Mouse (Mus musculus) heart, embryonic 13.5 days (tissue): ENCODE results near the gene Tef. TPM values are rescaled to one million over a fixed set of nuclear protein-coding genes. Genes with fewer than 3 reads are reported as not detected.
A peak's percentile ranks its signal among the peaks of the same experiment; 100 is the strongest.

Source experiments
- ATAC-seq: fragments of 200-750 bp; cut with Nextera tagmentation; 2 replicates; pipeline ENCODE4 v1.8.0; 2017; ENCODE audit warnings: moderate TSS enrichment; ENCODE audit not compliant: insufficient number of reproducible peaks, low FRiP score, low TSS enrichment; ENCODE audit errors: extremely low read depth
- H3K27ac ChIP-seq: fragments of 300-500 bp; sonication (generic); replicated peaks from 2 replicates; pipeline ENCODE4 v1.5.1; 2015; ENCODE audit warnings: moderate library complexity, mild to moderate bottlenecking, inconsistent platforms
- H3K27me3 ChIP-seq: fragments of 300-500 bp; sonication (generic); replicated peaks from 2 replicates; pipeline ENCODE4 v1.6.1; 2015; ENCODE audit warnings: mild to moderate bottlenecking, inconsistent platforms
- H3K36me3 ChIP-seq: fragments of 300-500 bp; sonication (generic); 2 replicates; pipeline ENCODE4 v1.6.1; 2015; ENCODE audit warnings: mild to moderate bottlenecking, inconsistent platforms
- H3K4me1 ChIP-seq: fragments of 300-500 bp; sonication (generic); 2 replicates; pipeline ENCODE4 v1.6.1; 2015; ENCODE audit warnings: inconsistent platforms
- H3K4me2 ChIP-seq: fragments of 300-500 bp; sonication (generic); 2 replicates; pipeline ENCODE4 v1.6.1; 2015; ENCODE audit warnings: inconsistent platforms, mild to moderate bottlenecking, moderate library complexity
- H3K4me3 ChIP-seq: fragments of 300-500 bp; sonication (generic); 2 replicates; pipeline ENCODE4 v1.5.1; 2015; ENCODE audit warnings: moderate library complexity, mild to moderate bottlenecking, inconsistent platforms
- H3K9ac ChIP-seq: fragments of 300-500 bp; sonication (generic); 2 replicates; pipeline ENCODE4 v1.6.1; 2015; ENCODE audit warnings: inconsistent platforms, mild to moderate bottlenecking, moderate library complexity
- H3K9me3 ChIP-seq: fragments of 300-500 bp; sonication (generic); 2 replicates; pipeline ENCODE4 v1.6.1; 2016; ENCODE audit warnings: inconsistent platforms
- WGBS: fragments of 180-500 bp; shearing (Covaris S2); methylation state at CpG from one replicate; pipeline ENCODE4 v1.1.7; 2015; ENCODE audit warnings: mixed read lengths; 5-methylcytosine and 5-hydroxymethylcytosine counted together
- polyA plus RNA-seq: library from polyadenylated mRNA; unstranded; fragments of >200 nt; fragmentation: Nextera tagmentation; extraction: Ambion mirVana; gene quantifications from 2 replicates; pipeline ENCODE4 v1.2.1, GENCODE M21; 2015

Tef gene
- 22.0 and 22.2 TPM in 2 replicates for polyA plus RNA-seq

- Histone ChIP-seq H3K27ac (peak within 1 kb of the TSS; percentile 88), H3K27me3 (no peaks in the 10 kb centered on the region), H3K36me3 (peaks cover 6% of the 10 kb centered on the region), H3K9ac (peak within 1 kb of the TSS; percentile 81), H3K9me3 (no peaks in the 10 kb centered on the region), H3K4me2 (peak within 1 kb of the TSS; percentile 80), H3K4me3 (peak within 1 kb of the TSS; percentile 53), H3K4me1 (peaks cover 55% of the 10 kb centered on the region)
- peak; percentile 93 for ATAC-seq
- 13% methylated on average over 19 of the region's 19 CpGs for WGBS
Measured at GRCm38 (mm10) chr15:81802001-81802890, at the start of gene Tef. Gene Tef, plus strand, starts transcription at chr15:81802421.

- Histone ChIP-seq H3K9me3 (no peaks in the 10 kb centered on the region), H3K36me3 (peaks cover 35% of the 10 kb centered on the region), H3K4me3 (no peak overlapping the region), H3K4me1 (peaks cover 21% of the 10 kb centered on the region), H3K9ac (no peak overlapping the region), H3K4me2 (no peak overlapping the region), H3K27ac (no peak overlapping the region), H3K27me3 (no peaks in the 10 kb centered on the region)
- ATAC-seq: no peak
- 84% methylated on average over 9 of the region's 9 CpGs for WGBS
Measured at GRCm38 (mm10) chr15:81753669-81754068, 48.6 kb upstream of the Tef start.

GRCm38 (mm10) chr15:81758701-81759100 lies 43.5 kb upstream of the Tef start:
- WGBS: 90% methylated on average over 5 of the region's 5 CpGs
- Histone ChIP-seq H3K27ac (no peak overlapping the region), H3K4me2 (no peak overlapping the region), H3K9me3 (no peaks in the 10 kb centered on the region), H3K4me3 (no peak overlapping the region), H3K4me1 (peaks cover 22% of the 10 kb centered on the region), H3K27me3 (no peaks in the 10 kb centered on the region), H3K9ac (no peak overlapping the region), H3K36me3 (peaks cover 31% of the 10 kb centered on the region)
- ATAC-seq: no peak

- Histone ChIP-seq H3K27me3 (no peaks in the 10 kb centered on the region), H3K36me3 (peaks cover 25% of the 10 kb centered on the region), H3K27ac (no peak overlapping the region), H3K9me3 (no peaks in the 10 kb centered on the region), H3K4me1 (peaks cover 27% of the 10 kb centered on the region), H3K9ac (no peak overlapping the region), H3K4me2 (no peak overlapping the region), H3K4me3 (no peak overlapping the region)
- 69% methylated on average over 3 of the region's 3 CpGs for WGBS
- no peak for ATAC-seq
Measured at GRCm38 (mm10) chr15:81759542-81759941, 42.7 kb upstream of the Tef start.

GRCm38 (mm10) chr15:81760361-81761079 lies 41.7 kb upstream of the Tef start:
- Histone ChIP-seq H3K9ac (no peak overlapping the region), H3K4me3 (no peak overlapping the region), H3K9me3 (no peaks in the 10 kb centered on the region), H3K36me3 (peaks cover 15% of the 10 kb centered on the region), H3K27ac (no peak overlapping the region), H3K4me2 (no peak overlapping the region), H3K4me1 (peaks cover 27% of the 10 kb centered on the region), H3K27me3 (no peaks in the 10 kb centered on the region)
- WGBS: 86% methylated on average over 5 of the region's 5 CpGs
- no peak for ATAC-seq

GRCm38 (mm10) chr15:81761381-81761780 lies 40.8 kb upstream of the Tef start:
- ATAC-seq: no peak
- Histone ChIP-seq H3K4me3 (no peak overlapping the region), H3K9me3 (no peaks in the 10 kb centered on the region), H3K27me3 (no peaks in the 10 kb centered on the region), H3K4me1 (peaks cover 27% of the 10 kb centered on the region), H3K4me2 (no peak overlapping the region), H3K27ac (no peak overlapping the region), H3K9ac (no peak overlapping the region), H3K36me3 (peaks cover 9% of the 10 kb centered on the region)
- WGBS: 91% methylated on average over 7 of the region's 7 CpGs

DNA sequence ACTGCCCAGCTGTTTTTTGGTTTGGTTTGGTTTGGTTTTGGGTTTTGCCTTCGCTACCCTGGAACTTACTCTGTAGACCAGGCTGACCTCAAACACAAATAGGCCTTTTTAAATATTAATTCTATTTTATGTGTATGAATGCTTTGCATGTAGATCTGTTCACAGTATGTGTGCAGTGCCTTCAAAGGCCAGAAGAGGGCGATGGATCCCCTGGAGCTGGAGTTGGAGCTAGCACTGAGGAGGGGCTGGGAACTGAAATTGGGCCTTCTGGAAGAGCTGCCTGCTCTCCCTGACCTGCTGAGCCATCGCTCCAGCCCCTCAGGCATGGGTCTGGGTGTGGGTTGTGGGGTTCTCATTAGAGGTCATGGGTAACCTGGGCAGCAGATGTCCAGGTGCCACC lies 40.3 kb upstream of the Tef start:
- Histone ChIP-seq H3K4me3 (no peak overlapping the region), H3K9me3 (no peaks in the 10 kb centered on the region), H3K36me3 (peaks cover 9% of the 10 kb centered on the region), H3K27me3 (no peaks in the 10 kb centered on the region), H3K4me2 (no peak overlapping the region), H3K4me1 (peaks cover 27% of the 10 kb centered on the region), H3K27ac (no peak overlapping the region), H3K9ac (no peak overlapping the region)
- no peak for ATAC-seq
- WGBS: 75% methylated on average over 3 of the region's 3 CpGs

GRCm38 (mm10) chr15:81764573-81764972 lies 37.6 kb upstream of the Tef start:
- WGBS: 76% methylated on average over 6 of the region's 6 CpGs
- Histone ChIP-seq H3K36me3 (peaks cover 28% of the 10 kb centered on the region), H3K9ac (no peak overlapping the region), H3K27ac (no peak overlapping the region), H3K27me3 (no peaks in the 10 kb centered on the region), H3K4me3 (no peak overlapping the region), H3K4me1 (peaks cover 15% of the 10 kb centered on the region), H3K4me2 (no peak overlapping the region), H3K9me3 (no peaks in the 10 kb centered on the region)
- no peak for ATAC-seq

DNA sequence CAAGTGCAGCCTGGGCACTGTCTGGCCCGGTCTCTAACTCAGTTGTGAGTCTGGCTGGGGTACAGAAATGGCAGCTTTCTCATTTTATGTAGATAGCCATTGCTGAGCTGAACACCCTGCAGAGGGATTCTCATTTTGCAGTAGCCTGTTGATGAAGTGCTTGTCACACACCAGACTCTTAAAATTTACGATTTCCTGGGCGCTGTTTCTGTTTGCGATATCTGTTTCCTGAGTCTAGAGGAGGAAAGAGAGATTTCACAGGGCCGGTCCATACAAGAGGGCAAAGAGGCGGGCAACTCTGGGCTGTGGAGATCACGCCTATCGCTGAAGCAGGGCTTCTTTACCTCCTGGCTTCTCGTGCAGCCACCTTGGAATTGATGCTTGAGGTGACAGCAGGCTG lies 36.6 kb upstream of the Tef start:
- no peak for ATAC-seq
- H3K9me3 ChIP-seq: no peaks in the 10 kb centered on the region
- 76% methylated on average over 9 of the region's 9 CpGs for WGBS

DNA sequence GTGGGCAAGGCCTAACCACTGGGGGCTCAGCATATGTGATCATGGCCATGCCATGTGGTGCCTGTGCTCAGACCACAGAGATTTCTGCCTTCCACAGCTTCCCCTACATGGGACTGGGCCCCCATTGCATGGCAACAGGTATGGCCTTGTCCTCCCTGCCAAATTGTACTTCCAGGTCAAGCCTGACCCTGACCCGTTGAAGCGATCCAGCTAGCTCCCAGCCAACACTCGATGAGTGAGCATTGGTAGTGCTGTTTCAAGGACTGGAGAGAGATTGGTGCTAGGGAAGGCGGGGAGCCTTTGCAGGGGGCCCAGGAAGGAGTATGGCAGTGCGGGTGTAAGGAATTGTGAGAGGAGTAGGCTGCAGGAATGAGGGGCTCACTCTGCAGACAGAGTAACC lies 35.8 kb upstream of the Tef start:
- Histone ChIP-seq H3K36me3 (peaks cover 44% of the 10 kb centered on the region), H3K4me2 (no peak overlapping the region), H3K27ac (no peak overlapping the region), H3K9ac (no peak overlapping the region), H3K4me1 (peaks cover 5% of the 10 kb centered on the region), H3K9me3 (no peaks in the 10 kb centered on the region), H3K4me3 (no peak overlapping the region), H3K27me3 (no peaks in the 10 kb centered on the region)
- no peak for ATAC-seq
- WGBS: 81% methylated on average over 5 of the region's 5 CpGs

More for the DNA sequence above, 36.6 kb upstream of the Tef start:
- peaks cover 5% of the 10 kb centered on the region for H3K4me1 ChIP-seq
- no peak overlapping the region for H3K4me2 ChIP-seq
- no peak overlapping the region for H3K27ac ChIP-seq
- no peaks in the 10 kb centered on the region for H3K27me3 ChIP-seq
- no peak overlapping the region for H3K4me3 ChIP-seq
- peaks cover 38% of the 10 kb centered on the region for H3K36me3 ChIP-seq
- H3K9ac ChIP-seq: no peak overlapping the region

DNA sequence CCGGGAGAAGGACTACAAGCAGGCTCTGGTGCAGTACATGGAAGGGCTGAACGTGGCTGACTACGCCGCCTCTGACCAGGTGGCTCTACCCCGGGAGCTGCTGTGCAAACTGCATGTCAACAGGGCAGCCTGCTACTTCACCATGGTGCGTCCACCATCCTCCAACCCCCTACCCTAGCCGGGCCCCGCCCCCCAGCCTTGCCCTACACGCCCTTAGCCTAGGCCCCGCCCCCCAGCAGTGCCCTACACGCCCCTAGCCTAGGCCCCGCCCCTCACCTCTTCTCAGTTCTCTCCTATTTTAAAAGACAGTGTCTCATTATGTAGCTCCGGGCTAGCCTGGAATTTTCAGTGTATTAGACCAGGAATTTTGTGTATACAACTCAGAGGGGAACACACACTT lies 33.2 kb upstream of the Tef start:
- Histone ChIP-seq H3K36me3 (peaks cover 63% of the 10 kb centered on the region), H3K27me3 (no peaks in the 10 kb centered on the region), H3K27ac (no peak overlapping the region), H3K4me1 (peaks cover 5% of the 10 kb centered on the region), H3K9me3 (no peaks in the 10 kb centered on the region), H3K9ac (no peak overlapping the region), H3K4me3 (no peak overlapping the region), H3K4me2 (no peak overlapping the region)
- 57% methylated on average over 13 of the region's 13 CpGs for WGBS
- no peak for ATAC-seq
